15 mouse cellular contexts compared by ENCODE assay signal in the genomic region with DNA sequence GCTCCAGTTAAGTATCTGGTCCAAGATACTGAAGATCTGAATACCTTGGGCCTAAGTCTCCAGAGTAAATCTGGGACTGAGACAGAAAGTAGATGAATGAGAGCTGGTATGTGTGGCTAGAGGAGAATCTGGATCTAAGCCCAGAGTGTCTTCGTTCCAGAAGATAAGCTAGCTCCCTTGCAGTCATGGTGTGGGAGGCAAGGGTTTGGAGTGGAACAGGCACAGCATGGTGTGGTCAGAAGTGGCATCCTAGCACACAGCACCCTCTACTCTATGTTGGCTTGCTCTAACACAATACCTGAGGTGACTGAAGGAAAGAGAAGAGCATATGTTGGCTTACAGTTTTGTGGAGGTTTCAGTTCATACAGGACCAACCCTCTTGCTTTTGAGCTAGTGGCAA.
DNase-seq lines count a peak whose midpoint lies in the region; ATAC-seq and TF ChIP-seq lines count a peak whose summit lies in the region.
"Had no signal": no experiment of that assay in that cellular context is flagged by ENCODE, and none has a peak within 500 bp of the region (broad histone marks: within the 10 kb centered on the region; RNA-seq: fewer than 3 reads in every experiment).

No protein-coding gene starts in this region.

- no peak overlapping the region for H3K27ac ChIP-seq in intestine, embryonic 14.5 days (ENCODE audit: low read depth)
- no peak overlapping the region for H3K27ac ChIP-seq in intestine, postnatal 0 days (ENCODE audit: low read depth, low read length)
- peak overlapping the region in 1 of 2 experiments; percentile 68; a peak in 2 of 4 replicates for H3K27ac ChIP-seq in heart, embryonic 14.5 days (replicated peaks in 1 of 2; ENCODE audit: control insufficient read depth in 1 of 2, insufficient read depth in 1 of 2, low read depth in 2 of 2, low read length in 2 of 2)
- H3K27ac ChIP-seq: hindbrain, embryonic 14.5 days; midbrain, embryonic 13.5 days; neural tube, embryonic 12.5 days had no signal

- H3K9ac ChIP-seq in intestine, embryonic 14.5 days (ENCODE audit: low read length) = no peak overlapping the region
- no peak overlapping the region for H3K9ac ChIP-seq in intestine, postnatal 0 days (ENCODE audit: low read depth, low read length)
- no peak overlapping the region for H3K9ac ChIP-seq in heart, embryonic 14.5 days (ENCODE audit: low read length)
- H3K9ac ChIP-seq: hindbrain, embryonic 14.5 days; liver, postnatal 0 days; midbrain, embryonic 13.5 days; neural tube, embryonic 12.5 days had no signal

- peaks cover 18% of the 10 kb centered on the region for H3K36me3 ChIP-seq in intestine, embryonic 14.5 days (ENCODE audit: control insufficient read depth, insufficient read depth, low read length)
- H3K36me3 ChIP-seq in intestine, postnatal 0 days (ENCODE audit: control insufficient read depth, insufficient read depth) = peaks cover 13% of the 10 kb centered on the region; the same call in 1 of the 2 replicates
- H3K36me3 ChIP-seq in heart, embryonic 14.5 days (ENCODE audit: control insufficient read depth, insufficient read depth, low read length) = peaks cover 19% of the 10 kb centered on the region

- peak; percentile 37 for DNase-seq in intestine, embryonic 14.5 days (ENCODE audit: low spot score)
- DNase-seq in right cerebral cortex, adult 18-20 months = peak; percentile 58
- DNase-seq in right cerebral cortex, adult 2 months (ENCODE audit: low spot score in 2 of 2) = no peak
- no peak for DNase-seq in embryo, embryonic 9.5 days (ENCODE audit: extremely low spot score)
- no peak for DNase-seq in layer of hippocampus, adult 9-11 months
- DNase-seq: adrenal gland, adult 2 months; kidney, adult 8-10 months; liver, postnatal 0 days; thymus, postnatal 14 days had no signal

- no peaks in the 10 kb centered on the region for H3K4me1 ChIP-seq in intestine, embryonic 14.5 days (replicated peaks; ENCODE audit: control insufficient read depth, insufficient read depth, low read length)
- no peaks in the 10 kb centered on the region for H3K4me1 ChIP-seq in intestine, postnatal 0 days (replicated peaks; ENCODE audit: control insufficient read depth, insufficient read depth, low read length)
- peaks cover 12 to 28% of the 10 kb centered on the region in 2 experiments for H3K4me1 ChIP-seq in heart, embryonic 14.5 days (ENCODE audit: control insufficient read depth in 2 of 2, insufficient read depth in 2 of 2, low read length in 2 of 2)
- H3K4me1 ChIP-seq: midbrain, embryonic 13.5 days; neural tube, embryonic 12.5 days had no signal

- no peak overlapping the region for H3K4me2 ChIP-seq in intestine, embryonic 14.5 days (ENCODE audit: low read length)
- no peak overlapping the region for H3K4me2 ChIP-seq in intestine, postnatal 0 days (replicated peaks; ENCODE audit: low read depth)
- H3K4me2 ChIP-seq in heart, embryonic 14.5 days (ENCODE audit: low read length) = no peak overlapping the region
- H3K4me2 ChIP-seq: hindbrain, embryonic 14.5 days; midbrain, embryonic 13.5 days; neural tube, embryonic 12.5 days had no signal

- no peaks in the 10 kb centered on the region for H3K9me3 ChIP-seq in intestine, embryonic 14.5 days (ENCODE audit: control insufficient read depth, low read length)
- no peaks in the 10 kb centered on the region for H3K9me3 ChIP-seq in intestine, postnatal 0 days (ENCODE audit: control insufficient read depth)
- no peaks in the 10 kb centered on the region for H3K9me3 ChIP-seq in heart, embryonic 14.5 days (ENCODE audit: control insufficient read depth, low read length)
- H3K9me3 ChIP-seq: midbrain, embryonic 13.5 days; neural tube, embryonic 12.5 days had no signal

- no peak overlapping the region for H3K4me3 ChIP-seq in intestine, embryonic 14.5 days (ENCODE audit: low read depth, low read length)
- no peak overlapping the region for H3K4me3 ChIP-seq in intestine, postnatal 0 days (ENCODE audit: low read depth, low read length)
- H3K4me3 ChIP-seq in heart, embryonic 14.5 days (ENCODE audit: control insufficient read depth in 1 of 2, insufficient read depth in 1 of 2, low read depth in 1 of 2, low read length in 2 of 2) = no peak overlapping the region
- H3K4me3 ChIP-seq: midbrain, embryonic 13.5 days; neural tube, embryonic 12.5 days had no signal

- H3K27me3 ChIP-seq in intestine, embryonic 14.5 days (replicated peaks; ENCODE audit: control insufficient read depth, insufficient read depth, low read length) = no peaks in the 10 kb centered on the region
- no peaks in the 10 kb centered on the region for H3K27me3 ChIP-seq in intestine, postnatal 0 days (replicated peaks; ENCODE audit: control insufficient read depth, insufficient read depth, low read length)
- H3K27me3 ChIP-seq in heart, embryonic 14.5 days (ENCODE audit: control insufficient read depth, insufficient read depth, low read length) = no peaks in the 10 kb centered on the region
- H3K27me3 ChIP-seq: midbrain, embryonic 13.5 days; neural tube, embryonic 12.5 days had no signal

- TF ChIP-seq CTCF in intestine, postnatal 0 days (IDR thresholded peaks at IDR 0.05; ENCODE audit: low read depth) = no peak

- WGBS in intestine, embryonic 14.5 days = 68% methylated on average over 1 of the region's 1 CpGs
- 38% methylated on average over 1 of the region's 1 CpGs for WGBS in intestine, postnatal 0 days
- 0% methylated on average over 1 of the region's 1 CpGs for WGBS in heart, embryonic 14.5 days

- no peak for ATAC-seq in intestine, embryonic 14.5 days (replicated peaks; ENCODE audit: low FRiP score, low TSS enrichment, low read depth)
- ATAC-seq in intestine, postnatal 0 days = no peak
- peak; percentile 57; the same call in 1 of the 2 replicates for ATAC-seq in heart, embryonic 14.5 days (ENCODE audit: insufficient number of reproducible peaks, insufficient read depth, low FRiP score, low read depth)
- ATAC-seq in granulocyte monocyte progenitor cell, adult 5-6 weeks (replicated peaks; ENCODE audit: poor library complexity, severe bottlenecking) = no peak
- ATAC-seq: liver, postnatal 0 days; midbrain, embryonic 13.5 days had no signal

Comparison
In these comparisons a context has a peak if more than half of its experiments do, and no peak if none do; other contexts are left out.
1. DNase-seq: peak in intestine, embryonic 14.5 days (single experiment) and right cerebral cortex, adult 18-20 months (single experiment); none in right cerebral cortex, adult 2 months (0 of 2), embryo, embryonic 9.5 days (single experiment) and layer of hippocampus, adult 9-11 months (single experiment).